Mouse (Mus musculus): Measurements from ENCODE around the gene Tmc5.

DNA sequence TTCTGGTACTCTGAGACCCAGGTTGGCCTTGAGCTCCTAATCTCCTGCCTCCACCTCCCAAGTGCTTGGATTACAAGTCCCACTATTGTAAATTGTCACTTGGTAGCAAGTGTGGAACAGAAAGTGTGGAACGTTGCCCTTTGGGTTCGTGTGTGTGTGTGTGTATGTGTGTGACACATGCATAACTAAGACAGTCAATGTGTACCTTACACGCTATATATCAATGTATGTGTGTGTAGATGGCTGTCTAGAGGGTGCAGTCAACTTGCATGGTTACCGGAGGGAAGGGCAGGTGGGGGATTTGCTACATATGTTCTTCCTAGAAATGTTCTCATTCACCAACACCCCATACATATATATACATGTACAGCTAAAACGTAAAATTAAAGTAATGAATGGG is 12.2 kb upstream of the Tmc5 start:
- TF ChIP-seq USF1 (IDR thresholded peaks at IDR 0.05; ENCODE audit: low read depth) (no peak), POLR2A (IDR thresholded peaks at IDR 0.05; ENCODE audit: insufficient read length, low read depth) (no peak), MAX (IDR thresholded peaks at IDR 0.05; ENCODE audit: low read depth) (no peak), E2F4 (IDR thresholded peaks at IDR 0.05; ENCODE audit: insufficient read depth) (no peak), CEBPB (IDR thresholded peaks at IDR 0.05; ENCODE audit: insufficient read depth, poor library complexity, severe bottlenecking) (no peak)
